Mouse (Mus musculus): ENCODE results near the gene Csf2rb.

Csf2rb gene

DNA sequence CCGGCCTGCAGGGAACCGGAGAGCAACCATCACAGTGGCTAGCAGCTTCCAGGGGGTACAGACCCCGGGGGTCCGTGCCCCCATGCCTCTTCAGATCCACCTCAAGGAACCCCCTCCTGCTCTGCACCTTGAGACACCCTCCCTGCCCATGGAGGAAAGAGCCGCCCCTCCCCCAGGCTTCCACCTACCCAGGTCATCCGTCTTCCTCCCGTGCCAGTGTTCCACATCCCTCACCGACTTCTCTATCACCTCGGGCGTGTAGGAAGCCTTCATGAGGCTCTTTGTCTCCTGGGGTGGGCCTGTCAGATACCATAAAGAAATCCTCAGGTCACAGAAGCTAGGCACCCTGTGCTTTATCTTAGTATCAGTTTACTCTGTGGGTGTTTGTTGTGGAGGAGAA is 53.0 kb downstream of the Csf2rb start:
- no peak for DNase-seq (ENCODE audit: low spot score)

DNA sequence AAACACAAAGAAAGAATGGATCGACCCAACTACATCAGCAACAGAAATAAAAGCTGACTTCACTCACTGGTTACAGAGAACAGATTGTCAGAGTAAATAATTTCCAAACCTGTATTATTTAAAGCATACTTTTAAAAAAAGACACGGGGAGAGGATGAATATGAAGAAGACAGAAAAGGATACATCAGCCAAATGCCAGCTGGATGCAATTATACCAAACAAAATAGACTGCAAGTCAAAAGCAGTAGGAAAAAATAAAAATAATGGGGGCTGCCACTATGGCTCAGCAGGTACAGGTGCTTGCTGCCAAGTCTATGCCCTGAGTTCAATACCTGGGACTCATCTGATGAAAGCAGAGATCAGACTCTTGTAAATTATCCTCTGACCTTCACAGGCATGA is 54.7 kb downstream of the Csf2rb start:
- no peak for DNase-seq (ENCODE audit: low spot score)

DNA sequence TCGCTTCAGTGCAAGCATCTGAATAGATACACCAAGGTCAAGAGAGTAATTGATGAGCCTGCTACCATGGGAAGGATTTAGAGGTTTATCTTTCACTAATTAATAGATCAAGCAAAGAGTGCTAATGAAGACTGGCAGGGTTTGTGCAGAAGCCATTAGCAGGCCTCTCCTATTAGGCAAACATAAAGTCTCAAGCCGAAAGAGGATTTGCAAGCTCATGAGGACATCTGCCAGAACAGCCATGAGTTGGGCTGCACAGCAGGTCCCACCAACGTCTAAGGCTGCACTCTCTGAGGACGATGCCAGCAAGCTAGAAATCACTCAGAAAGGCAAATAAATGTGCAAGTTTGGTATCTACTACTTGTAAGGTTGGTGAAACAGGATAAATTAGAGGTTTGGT is 55.2 kb downstream of the Csf2rb start:
- no peak for DNase-seq (ENCODE audit: low spot score)

DNA sequence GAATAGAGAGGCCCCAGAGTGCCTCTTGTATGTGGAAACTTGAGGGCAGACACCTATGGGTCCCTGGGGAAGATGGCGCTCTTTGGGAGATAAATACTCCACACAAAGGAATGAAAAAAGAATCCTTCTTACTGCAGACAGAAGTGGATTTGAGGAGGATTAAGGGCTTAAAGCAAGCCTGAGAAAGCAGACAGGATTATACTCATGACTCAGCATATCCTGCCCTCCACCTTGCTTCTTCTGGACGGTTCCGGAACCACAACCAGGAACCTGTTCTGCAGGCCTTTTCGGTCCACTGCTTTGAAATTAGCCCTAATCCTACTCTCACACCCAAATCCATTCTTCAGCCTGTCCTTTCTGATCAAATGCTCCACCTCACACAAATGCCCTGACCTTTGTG is 56.6 kb downstream of the Csf2rb start:
- no peak for DNase-seq (ENCODE audit: low spot score)

DNA sequence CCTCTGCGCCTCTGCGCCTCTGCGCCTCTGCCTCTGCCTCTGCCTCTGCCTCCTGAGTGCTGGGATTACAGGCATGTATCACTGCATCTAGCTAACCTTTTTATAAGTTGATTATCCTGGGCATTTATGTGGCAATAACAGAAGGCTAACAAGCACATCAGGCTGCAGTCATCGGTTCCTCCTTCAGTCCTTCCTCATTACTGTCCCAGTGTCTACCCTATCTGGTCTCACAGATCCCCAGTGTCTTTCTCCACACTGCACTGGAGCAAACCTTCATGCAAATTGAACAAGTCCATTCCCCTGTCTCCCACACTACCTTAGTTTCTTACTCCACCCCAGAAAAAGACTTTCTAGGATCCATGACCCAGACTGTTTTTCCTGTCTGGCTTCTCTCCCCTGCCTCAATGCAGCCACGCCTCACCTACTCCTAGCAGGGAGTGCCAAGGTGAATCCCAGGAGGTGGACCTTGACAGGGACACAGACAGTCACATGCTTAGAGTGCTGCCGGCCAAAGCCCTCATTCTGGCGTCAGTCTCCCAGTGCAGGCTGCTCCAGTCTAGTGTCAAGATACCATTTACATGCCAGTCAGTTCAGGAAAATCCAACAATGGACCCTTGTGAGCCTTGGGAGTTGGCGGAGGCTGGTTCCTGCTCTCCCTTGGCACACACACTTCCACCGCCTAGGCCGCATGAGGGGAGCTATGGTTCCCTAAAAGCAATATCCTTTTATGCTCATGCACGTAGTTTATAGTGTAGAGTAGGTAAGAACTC is 58.1 kb downstream of the Csf2rb start:
- peak; percentile 69 for DNase-seq (ENCODE audit: low spot score)

DNA sequence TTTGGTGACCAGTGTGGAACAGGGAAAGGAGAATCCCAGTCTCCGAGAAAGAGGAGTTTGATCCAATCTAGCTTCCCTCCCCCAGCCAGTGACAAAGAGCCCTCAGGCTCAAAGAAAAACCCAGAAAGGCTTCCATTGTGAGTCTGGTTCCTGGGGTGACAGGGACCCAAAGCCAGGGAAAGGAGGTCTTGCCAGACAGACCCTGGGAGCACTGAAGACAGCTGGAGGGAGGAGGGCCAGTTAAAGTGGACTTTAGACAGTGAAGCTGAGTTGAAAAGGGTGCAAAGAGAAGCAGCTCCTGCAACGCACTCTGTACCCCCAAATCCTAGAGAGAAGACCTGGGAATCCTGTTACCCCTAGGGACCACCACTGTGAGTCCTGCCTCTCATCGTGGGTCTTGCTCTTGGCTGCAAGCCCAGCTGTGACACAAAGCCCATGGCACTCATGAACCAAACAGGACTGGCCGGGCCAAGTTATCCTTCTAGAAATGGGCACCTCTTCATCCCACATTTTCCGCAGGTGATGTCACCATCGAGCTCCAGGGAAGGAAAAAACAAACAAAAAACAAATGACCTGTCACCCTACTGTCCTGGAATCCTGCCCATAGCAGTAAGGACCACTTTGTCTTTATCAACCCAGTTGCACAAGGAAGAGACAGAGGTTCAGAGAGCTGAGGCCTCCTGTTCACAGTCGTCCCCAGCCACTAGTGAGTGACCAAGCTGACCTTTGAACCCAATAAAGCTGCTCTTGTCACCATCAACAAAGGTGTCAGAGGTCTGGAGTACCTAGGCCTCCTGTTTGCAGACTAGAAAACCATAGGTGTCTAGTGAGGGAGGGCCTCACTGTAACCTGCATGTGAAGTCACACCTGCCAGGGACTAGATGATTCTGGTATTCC is 58.9 kb downstream of the Csf2rb start:
- DNase-seq (ENCODE audit: low spot score): peak; percentile 79

DNA sequence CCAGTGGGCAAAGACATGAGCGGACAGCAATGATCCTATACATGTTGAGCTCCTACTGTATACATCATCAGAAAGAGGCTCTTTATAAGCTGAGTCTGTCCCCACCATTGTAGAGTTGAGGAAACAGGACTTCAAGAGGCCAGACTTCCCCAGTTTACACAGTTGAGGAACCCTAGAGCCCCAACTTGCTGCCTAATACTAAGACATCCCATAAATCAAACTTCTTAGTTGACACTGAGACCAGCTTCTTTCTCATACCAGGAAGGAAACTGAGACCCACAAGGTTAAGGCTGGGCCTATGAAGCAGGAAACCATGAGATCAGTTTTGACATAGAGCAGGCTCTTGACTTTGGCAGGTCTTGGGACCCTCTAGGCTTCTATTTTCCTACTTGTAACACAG is 60.0 kb downstream of the Csf2rb start:
- no peak for DNase-seq (ENCODE audit: low spot score)

DNA sequence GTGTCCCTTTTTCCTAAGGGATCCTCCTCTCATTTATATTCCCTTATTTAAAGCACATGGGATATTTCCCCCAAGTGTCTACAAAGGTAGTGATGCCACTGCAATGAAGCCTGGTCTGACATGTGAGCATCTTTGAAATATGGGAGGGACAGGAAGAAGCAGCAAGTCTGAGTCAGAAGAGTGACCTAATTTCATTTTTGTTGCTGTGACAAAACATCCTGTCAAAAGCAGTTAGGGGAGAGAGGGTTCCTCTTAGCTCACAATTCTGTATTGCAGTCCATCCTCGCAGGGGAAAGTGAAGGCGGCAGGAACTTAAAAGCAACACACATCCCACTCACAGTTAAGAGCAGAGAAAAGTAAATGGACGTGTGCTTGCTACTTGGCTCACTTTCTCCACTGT is 65.3 kb downstream of the Csf2rb start:
- DNase-seq (ENCODE audit: low spot score): no peak

DNA sequence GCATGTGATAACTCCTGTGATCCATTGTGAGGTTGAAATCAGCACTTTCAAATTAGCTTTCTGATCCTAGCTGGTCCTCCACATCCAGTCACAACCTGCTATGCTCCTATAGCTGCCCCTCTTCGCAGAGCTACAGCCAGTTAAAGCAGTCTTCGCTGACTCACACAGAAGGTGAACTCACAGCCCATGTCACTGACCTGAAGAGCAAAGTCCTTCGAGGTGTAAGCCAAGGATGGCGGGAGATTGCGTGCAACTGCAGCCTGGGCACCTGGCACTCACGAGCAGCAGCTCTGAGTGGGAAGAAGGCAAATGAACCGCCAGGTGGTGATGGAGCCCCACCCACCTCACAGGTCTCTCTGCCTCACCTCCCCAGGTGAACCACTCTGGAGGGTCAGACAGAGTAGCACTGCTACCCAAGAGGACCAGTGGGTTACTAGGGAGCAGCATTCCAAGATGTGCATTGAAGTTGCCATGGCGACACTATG is 70.0 kb downstream of the Csf2rb start, which contains the start of gene Tex33:
Gene Tex33 (minus strand): TSS at position 435 of the 485 bp plus-strand sequence.
- no peak for DNase-seq (ENCODE audit: low spot score)

DNA sequence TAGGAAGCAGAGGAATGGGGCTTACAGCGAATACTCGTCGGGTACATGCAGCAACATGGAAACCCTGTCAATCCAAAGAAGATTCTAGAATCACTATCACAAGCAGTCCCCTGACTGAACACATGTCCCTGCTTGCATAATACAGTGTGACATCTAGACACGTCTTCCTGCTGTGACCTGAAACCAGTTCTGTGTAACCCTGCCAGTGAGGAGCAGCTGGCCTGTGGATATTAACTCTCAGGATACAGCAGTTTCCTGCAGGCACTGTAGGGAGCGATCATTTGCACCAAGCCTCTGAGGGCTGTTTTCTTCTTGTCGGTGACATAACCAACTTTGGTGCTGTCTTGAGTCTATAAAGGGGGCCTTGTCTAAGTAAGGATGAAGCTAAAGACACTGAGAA is 75.8 kb downstream of the Csf2rb start:
- DNase-seq (ENCODE audit: low spot score): no peak

DNA sequence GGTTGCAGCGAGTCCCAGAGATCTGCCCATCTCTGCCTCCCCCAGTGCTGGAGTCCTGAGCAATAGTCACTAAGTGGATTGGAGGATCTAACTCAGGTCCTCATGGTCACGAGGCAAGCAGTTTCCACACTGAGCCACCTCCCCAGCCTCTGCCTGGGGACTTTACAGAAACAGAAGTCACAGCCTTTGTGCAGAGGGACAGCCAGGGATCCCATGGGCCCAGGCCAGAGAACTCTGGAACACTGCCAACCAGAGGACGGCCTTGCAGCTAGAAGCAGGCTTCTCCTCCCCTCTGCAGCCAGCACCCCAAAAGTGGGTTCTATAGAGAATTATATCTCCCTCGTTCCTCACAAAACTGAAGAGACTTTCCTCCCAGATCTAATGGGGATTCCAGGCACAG is 76.4 kb downstream of the Csf2rb start:
- DNase-seq (ENCODE audit: low spot score): no peak

DNA sequence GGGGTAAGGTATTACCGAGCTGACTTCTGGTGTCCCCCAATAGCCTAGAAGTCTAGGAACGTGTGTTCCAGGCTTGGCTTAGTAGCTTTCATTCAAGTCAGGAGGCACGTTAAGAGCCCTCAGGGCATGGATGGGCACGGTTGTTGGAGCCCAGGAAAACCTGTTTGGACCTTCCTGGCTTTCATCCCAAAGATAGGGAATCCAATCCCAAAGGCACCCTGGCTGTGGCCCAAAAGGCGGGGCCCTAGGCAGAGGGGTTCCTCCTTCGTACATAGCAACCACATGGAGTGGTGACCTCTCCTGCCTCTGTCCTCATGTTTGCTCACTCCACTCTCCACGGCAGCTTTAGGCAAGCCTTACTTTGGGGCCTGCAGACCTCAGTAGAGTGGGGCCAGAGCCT is 76.9 kb downstream of the Csf2rb start:
- DNase-seq (ENCODE audit: low spot score): no peak

DNA sequence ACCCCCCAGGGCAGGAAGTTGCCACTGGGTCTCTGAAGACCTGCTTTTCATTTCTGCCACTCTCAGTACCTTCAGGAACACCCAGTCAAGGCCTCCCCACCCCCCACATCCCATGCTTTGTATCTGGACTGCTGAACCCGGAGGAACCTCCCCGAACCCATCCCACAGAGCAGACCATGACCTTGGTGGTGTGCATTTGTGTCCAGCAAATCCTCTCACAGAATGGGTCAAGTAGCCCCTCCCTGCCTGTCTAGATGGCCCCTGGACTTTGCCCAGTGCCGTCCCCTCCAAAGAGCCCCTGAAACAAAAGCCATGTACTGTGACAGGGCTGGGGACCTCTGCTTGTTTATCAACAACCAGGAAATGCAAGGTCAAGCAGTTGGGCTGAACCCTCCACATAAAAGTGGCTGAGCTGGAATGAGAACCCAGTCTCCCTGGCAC is 77.8 kb downstream of the Csf2rb start:
- peak; percentile 90 for DNase-seq (ENCODE audit: low spot score)

Data from yolk sac, embryonic 10.5 days (tissue).